Mouse (Mus musculus) T-helper 1 cell (primary cell): ENCODE data around the gene Cacna1a.

Source experiments
- in situ Hi-C: fragments of 300-600 bp; cut with MboI, MseI; formaldehyde crosslinking; loops from one replicate; pipeline ENCODE4 v1.15.1; 2025; ENCODE audit warnings: high pct_unique_total_duplicates

Cacna1a gene

GRCm38 (mm10) chr8:84636051-84636691, 247.9 kb downstream of the Cacna1a start:
- in situ Hi-C loops = no loop called here

DNA sequence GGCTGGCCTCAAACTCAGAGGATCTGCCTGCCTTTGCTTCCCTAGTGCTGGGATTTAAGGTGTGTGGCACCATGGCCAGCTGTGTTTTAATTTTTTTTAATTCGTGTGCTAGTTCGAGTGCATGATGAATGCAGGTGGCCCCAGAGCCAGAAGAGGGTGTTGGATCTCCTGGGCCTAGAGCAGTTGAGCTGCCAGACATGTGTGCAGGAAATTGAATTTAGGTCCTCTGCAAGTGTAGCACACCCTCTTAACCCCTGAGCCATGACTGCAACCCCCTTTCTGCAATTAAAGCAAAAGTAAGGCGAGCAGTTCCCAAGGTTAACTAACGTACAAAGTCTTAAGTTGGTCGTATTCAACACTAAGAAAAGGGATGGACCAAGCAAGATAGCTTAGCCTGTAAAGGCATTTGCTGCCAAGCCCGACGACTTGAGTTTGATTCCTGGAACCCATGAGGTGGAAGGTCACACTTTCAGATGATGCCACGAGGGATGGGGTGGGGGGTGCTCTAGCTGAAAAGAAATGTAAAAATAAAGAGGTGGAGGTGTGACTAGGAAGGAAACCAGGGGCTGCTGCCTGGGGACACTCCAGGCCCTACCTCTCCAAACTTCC, 249.8 kb downstream of the Cacna1a start:
- in situ Hi-C loops = no loop called here

DNA sequence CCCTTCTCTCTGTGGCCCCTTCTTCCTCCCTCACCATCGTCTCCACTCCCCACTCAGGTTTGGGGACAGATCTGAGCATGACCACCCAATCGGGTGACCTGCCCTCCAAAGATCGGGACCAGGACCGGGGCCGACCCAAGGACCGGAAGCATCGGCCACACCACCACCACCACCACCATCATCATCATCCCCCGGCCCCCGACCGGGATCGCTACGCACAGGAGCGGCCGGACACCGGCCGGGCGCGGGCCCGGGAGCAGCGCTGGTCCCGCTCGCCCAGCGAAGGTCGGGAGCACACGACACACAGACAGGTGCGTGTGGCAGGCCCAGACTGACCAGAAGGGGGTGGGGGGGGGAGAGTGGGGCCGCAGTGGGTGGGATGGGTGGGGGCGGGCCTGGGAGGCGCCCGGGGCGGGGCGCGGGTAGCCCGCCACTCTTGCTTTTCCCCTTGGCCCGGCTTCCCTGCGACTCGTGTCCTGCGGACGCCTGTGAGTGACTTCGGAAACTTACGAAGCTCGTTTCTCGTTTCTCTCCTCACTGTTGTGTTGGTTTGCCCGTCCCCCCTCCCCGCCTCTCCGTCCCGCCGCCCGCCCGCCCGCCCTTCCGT, 250.4 kb downstream of the Cacna1a start:
- in situ Hi-C loops = no loop called here

GRCm38 (mm10) chr8:84639162-84640009, 251.1 kb downstream of the Cacna1a start:
- in situ Hi-C loops = no loop called here

- in situ Hi-C loops = no loop called here
Measured at GRCm38 (mm10) chr8:84640010-84640588, 251.9 kb downstream of the Cacna1a start.

DNA sequence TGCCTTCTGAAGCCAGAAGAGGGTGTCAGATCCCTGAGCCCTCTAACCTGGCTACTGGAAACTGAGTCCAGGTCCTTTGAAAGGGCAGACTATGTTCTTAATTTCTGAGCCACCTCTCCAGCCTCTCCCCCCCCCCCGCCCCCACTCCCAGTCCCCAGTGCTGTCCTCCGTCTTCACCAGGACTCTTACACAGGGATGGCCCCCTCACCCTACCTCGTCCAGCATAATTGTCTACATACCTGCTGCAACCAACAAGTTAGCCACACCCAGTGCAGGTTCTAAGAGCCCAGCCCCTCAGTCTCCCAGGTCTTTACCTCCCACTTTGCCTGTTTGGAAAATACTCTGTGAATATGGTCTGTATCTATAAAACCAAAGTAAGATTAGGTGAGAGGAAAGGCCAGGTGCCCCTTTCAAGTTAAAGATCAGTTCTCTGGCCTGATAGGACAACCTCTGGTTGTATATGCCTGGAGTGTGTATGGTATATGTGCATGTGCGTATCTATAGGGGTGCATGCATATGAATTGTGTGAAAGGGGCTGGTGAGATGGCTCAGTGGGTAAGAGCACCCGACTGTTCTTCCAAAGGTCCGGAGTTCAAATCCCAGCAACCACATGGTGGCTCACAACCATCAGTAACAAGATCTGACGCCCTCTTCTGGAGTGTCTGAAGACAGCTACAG, 252.5 kb downstream of the Cacna1a start:
- in situ Hi-C loops = no loop called here

DNA sequence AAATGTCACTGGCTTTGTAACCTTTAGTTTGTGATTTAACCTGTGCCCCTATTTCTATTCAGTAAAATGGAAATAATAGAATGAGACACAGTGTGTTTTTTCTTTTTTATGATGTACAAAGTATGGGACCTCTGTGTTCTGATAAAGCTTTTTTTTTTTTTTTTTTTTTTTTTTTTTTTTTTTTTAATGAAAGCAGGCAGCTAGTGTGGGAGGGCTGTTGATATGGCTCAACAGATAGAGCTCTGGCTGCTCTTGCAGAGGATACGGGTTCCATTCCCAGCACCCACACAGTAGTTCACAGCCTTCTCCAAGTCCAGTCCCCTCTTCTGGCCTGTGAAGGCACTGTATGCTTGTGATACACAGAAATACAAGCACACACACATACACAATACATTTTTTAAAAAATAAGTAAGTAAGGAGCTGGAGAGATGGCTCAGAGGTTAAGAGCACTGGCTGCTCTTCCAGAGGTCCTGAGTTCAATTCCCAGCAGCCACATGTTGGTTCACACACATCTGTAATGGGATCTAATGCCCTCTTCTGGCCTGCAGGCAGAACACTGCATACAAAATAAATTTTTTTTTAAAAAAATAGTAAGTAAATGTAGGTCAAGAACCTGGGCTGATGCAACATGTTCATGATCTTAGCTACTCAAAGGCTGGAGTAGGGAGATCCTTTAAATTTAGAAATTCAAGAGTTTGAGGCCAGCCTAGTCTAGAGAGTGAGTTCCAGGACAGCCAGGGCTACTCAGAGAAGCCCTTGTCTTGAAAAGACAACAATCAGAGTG, 253.5 kb downstream of the Cacna1a start:
- in situ Hi-C loops = no loop called here

DNA sequence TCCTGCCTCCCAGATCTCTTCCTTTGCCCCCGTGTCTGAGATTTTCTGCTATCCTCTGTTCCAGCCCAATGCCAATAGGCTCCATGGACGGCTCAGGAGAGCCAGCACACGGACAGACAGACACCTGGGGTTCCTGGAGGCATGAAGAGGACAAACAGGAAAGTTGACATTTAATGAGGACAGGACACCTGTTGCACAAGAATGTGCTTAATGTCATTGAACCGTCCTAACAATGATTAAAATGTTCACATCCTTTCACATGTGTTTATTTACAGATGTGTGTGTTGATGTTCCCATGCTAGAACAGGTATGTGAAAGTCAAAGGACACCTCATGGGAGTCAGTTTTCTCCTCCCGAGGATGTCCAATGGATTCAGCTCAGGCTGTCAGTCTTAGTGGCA, 254.8 kb downstream of the Cacna1a start:
- in situ Hi-C loops = no loop called here

DNA sequence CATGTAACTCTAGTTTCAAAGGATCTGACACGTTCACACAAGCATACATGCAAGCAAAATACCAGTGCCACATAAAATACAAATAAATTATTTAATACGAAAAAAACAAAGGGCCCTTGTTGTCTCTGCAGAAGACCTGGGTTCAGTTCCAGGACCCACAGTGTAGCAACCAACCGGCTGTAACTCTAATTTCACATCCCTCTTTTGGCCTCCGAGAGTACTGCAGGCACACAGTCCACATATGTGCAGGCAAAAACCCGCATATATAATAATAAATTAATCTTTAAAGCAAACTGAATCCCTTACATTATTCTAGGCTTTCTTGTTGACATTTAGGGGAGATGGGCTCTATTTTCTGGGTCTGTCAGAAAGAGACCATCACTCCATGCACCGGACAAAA, 258.6 kb downstream of the Cacna1a start:
- in situ Hi-C loops = no loop called here

GRCm38 (mm10) chr8:84647461-84647901, 259.2 kb downstream of the Cacna1a start:
- in situ Hi-C loops = no loop called here

DNA sequence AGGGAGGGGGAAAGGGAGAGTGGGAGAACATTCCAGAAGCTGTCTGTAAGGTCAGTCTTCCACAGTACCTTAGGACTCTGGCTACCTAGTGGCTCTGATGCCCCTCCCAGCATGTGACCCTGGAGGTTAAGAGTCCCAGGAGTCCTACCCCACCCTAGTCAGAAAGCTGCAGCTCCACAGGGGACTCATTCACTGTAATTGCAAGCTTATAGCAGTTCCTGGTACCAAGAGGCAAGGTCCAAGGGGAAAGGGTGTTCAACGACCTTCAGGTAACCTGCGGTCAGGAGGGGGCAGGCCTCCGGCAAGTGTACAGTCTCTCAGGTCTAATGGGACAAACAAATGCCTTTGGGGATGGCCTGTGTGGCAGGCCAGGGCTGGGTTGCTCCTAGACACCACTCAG, 262.0 kb downstream of the Cacna1a start:
- in situ Hi-C loops = no loop called here

GRCm38 (mm10) chr8:84653092-84653631, 264.9 kb downstream of the Cacna1a start:
- in situ Hi-C loops = no loop called here

DNA sequence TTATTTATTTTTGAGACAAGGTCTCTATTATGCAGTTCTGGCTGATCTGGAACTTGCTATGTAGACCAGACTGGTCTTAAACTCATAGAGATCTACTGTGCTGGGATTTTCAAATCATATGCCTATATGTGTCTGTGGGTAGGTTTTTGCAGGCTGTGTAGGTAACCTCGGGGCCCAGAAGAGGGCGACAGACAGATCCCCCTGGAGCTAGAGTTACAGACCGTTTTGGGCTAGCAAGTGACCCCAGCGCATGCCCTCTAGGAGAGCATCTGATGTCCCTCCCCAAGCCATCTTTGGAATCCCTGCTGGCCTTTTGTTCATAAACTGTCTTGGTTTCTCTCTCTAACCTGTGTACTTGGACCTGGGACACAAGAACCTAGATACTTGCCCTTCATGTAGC, 266.4 kb downstream of the Cacna1a start:
- in situ Hi-C loops = no loop called here

DNA sequence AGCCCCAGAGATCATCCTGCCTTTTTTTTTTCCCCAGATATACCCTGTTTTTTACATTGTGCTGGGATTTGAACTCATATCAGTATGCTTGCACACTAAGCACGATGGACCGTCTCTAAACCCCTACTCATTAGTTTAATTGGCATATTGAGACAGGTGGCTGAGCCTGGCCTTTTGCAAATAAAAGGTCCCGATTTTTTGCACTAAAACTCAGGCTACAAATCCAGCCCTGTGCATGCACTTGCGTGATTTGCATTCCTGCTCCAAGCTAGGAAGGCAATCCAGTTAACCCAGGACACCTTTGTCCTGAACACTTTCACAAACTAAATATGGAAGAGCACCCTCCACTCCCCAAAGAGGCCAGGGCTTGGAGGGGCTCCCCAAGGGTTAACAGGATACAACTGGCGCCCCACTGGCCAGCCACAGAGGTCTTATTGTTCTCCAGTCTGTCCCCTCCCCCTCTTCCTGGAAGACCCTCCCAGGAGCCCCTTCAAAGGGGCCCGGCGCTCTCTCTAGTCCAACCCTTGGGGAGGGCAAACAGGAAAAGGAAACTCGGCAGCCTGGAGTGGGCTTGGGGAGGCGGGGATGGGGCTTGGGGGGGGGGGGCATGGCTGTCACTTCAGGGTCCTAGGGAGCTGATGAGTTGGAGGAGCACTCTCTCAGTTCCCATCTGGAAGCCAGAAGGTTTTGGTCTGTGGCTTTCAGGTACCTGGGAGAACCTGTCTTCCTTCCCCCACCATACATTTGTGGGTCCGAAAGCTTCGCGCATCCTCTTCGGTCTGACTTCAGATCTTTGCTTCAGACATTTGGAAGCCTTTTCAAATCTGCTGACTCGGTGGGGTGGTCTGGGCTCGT, 267.3 kb downstream of the Cacna1a start:
- in situ Hi-C loops = no loop called here

- in situ Hi-C loops = no loop called here
Measured at GRCm38 (mm10) chr8:84656191-84656525, 267.9 kb downstream of the Cacna1a start.

GRCm38 (mm10) chr8:84656641-84657126, 268.4 kb downstream of the Cacna1a start:
- in situ Hi-C loops = no loop called here

GRCm38 (mm10) chr8:84657203-84657602, 269.0 kb downstream of the Cacna1a start:
- in situ Hi-C loops = no loop called here

DNA sequence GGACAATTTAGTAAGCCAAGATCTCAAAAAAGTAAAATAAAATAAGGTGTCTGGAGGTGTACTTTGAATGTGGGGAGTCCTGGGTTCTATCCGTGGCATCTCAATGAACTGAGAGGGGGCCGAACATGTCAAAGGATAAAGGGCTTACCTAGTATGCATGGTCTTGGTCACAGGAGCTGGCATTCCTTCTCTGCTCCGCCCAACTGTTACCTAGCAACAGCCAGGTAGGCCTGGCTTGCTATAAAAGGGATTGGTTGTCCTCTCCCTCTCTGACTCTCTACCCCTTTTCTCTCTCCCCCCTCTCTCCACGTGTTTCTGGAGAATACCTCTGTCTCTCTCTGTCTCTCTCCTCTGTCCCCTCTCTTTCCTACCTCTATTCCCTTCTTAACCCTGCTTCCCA, 269.4 kb downstream of the Cacna1a start:
- in situ Hi-C loops = no loop called here

GRCm38 (mm10) chr8:84658951-84659350, 270.7 kb downstream of the Cacna1a start:
- in situ Hi-C loops = no loop called here
